Mouse (Mus musculus): ENCODE data around the gene Abca1. TPM values are rescaled to one million over a fixed set of nuclear protein-coding genes. Genes with fewer than 3 reads are reported as not detected.
A peak's percentile ranks its signal among the peaks of the same experiment; 100 is the strongest.

Abca1 gene
- total and polyA plus RNA-seq, 2 experiments, result 21.0 to 65.4 TPM

DNA sequence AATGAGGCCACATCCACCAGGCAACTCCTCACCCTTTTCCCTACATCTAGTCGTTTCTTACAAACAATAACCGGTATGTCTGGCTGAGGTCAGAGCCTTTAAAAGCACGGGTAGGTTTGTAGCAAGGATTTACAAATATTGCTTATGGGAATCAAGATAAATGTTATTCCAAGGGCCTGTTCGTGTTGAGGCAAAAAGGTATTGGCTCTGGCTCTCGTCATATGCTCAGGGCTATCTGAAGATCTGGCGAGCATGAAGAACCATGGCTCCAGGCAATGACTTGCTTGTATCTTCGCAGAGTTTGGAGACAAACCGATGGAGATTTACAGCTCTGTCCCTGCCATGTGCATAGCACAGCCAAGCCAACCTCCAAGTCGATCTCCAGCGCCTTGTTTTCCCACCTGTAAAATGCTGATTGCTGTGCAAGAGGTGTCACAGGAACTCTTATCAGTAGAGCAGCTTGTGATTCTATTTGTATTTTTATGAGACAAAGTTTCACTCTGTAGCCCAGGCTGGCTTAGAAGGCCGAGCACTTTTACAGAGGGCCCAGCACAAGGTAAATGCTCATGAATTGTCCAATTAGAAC is 29.9 kb downstream of the Abca1 start:
- Histone ChIP-seq H3K27me3 (ENCODE audit: control insufficient read depth, insufficient read depth, low read length) (no peaks in the 10 kb centered on the region), H3K79me2 (ENCODE audit: control insufficient read depth, insufficient read depth, low read length) (peaks cover 30% of the 10 kb centered on the region), H3K27ac (replicated peaks; ENCODE audit: insufficient read depth, low read depth, low read length) (0 out of 2 replicates have a peak overlapping the region, but pooled peaks have one; percentile 14), H3K9ac (ENCODE audit: low read depth, low read length) (no peak overlapping the region), H3K4me1 (ENCODE audit: control insufficient read depth, insufficient read depth, low read length) (peaks cover 35% of the 10 kb centered on the region), H3K36me3 (ENCODE audit: control insufficient read depth, insufficient read depth, low read length) (peaks cover 66% of the 10 kb centered on the region), H3K4me3 (ENCODE audit: insufficient read depth, low read depth, low read length) (no peak overlapping the region)
- no peak for DNase-seq (ENCODE audit: extremely low read depth, low read depth, low spot score)
- WGBS, result 84% methylated on average over 11 of the region's 11 CpGs
- TF ChIP-seq CTCF (IDR thresholded peaks at IDR 0.05; ENCODE audit: low read depth, low read length), result no peak
- TF ChIP-seq POLR2A (IDR thresholded peaks at IDR 0.05; ENCODE audit: extremely low read depth, insufficient read depth, low read length), result no peak

DNA sequence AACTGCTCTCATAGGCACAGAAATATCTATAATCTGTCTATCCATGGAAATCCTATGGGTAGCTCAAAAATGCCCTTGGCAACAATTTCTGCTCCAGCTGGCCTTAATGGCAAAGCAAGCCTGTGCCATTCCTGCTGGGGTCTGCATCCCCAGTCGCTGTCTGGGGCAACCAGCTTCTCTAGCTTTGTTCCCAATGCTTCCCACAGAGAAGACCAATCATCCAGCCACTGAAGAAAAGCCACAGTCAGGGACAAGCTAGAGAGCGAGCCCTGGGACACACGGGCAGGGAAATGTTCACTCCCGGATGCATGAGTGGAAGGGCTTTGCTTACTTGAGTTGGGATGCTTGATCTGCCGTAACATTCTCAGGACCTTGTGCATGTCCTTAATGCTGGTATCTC is 32.4 kb downstream of the Abca1 start:
- peaks cover 48% of the 10 kb centered on the region for H3K4me1 ChIP-seq (ENCODE audit: control insufficient read depth, insufficient read depth, low read length)
- peaks cover 27% of the 10 kb centered on the region for H3K79me2 ChIP-seq (ENCODE audit: control insufficient read depth, insufficient read depth, low read length)
- 0 out of 2 replicates have a peak overlapping the region, but pooled peaks have one; percentile 12 for H3K27ac ChIP-seq (replicated peaks; ENCODE audit: insufficient read depth, low read depth, low read length)
- TF ChIP-seq CTCF (IDR thresholded peaks at IDR 0.05; ENCODE audit: low read depth, low read length), result no peak
- no peak for TF ChIP-seq POLR2A (IDR thresholded peaks at IDR 0.05; ENCODE audit: extremely low read depth, insufficient read depth, low read length)
- H3K27me3 ChIP-seq (ENCODE audit: control insufficient read depth, insufficient read depth, low read length), result no peaks in the 10 kb centered on the region
- H3K36me3 ChIP-seq (ENCODE audit: control insufficient read depth, insufficient read depth, low read length), result peaks cover 75% of the 10 kb centered on the region
- H3K9ac ChIP-seq (ENCODE audit: low read depth, low read length), result no peak overlapping the region
- no peak overlapping the region for H3K4me3 ChIP-seq (ENCODE audit: insufficient read depth, low read depth, low read length)
- WGBS, result 97% methylated on average over 5 of the region's 5 CpGs
- DNase-seq (ENCODE audit: extremely low read depth, low read depth, low spot score), result no peak

DNA sequence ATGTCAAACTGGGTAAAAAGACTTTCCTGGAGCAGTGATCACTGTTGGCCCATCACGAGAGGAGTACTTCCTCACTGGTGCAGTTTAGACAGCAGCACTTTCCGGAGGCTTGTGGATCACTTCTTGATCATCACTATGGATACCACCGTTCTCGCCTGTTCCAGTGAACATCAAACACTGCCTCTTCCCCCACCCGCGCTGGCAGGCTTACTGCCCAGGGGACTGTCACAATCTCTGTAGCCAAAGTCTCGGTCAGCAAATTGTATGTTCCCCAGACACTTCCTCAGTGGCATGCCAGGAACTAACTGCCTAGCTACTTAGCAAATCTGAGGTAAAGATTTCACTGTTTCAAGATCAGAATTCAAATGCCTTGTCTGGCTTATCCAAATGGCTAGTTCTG is 32.9 kb downstream of the Abca1 start:
- Histone ChIP-seq H3K79me2 (ENCODE audit: control insufficient read depth, insufficient read depth, low read length) (peaks cover 25% of the 10 kb centered on the region), H3K9ac (ENCODE audit: low read depth, low read length) (no peak overlapping the region), H3K27ac (replicated peaks; ENCODE audit: insufficient read depth, low read depth, low read length) (no peak overlapping the region; the same call in 1 of the 2 replicates), H3K36me3 (ENCODE audit: control insufficient read depth, insufficient read depth, low read length) (peaks cover 70% of the 10 kb centered on the region), H3K27me3 (ENCODE audit: control insufficient read depth, insufficient read depth, low read length) (no peaks in the 10 kb centered on the region), H3K4me1 (ENCODE audit: control insufficient read depth, insufficient read depth, low read length) (peaks cover 48% of the 10 kb centered on the region), H3K4me3 (ENCODE audit: insufficient read depth, low read depth, low read length) (no peak overlapping the region)
- DNase-seq (ENCODE audit: extremely low read depth, low read depth, low spot score), result no peak
- 93% methylated on average over 7 of the region's 7 CpGs for WGBS
- TF ChIP-seq CTCF (IDR thresholded peaks at IDR 0.05; ENCODE audit: low read depth, low read length), result no peak
- no peak for TF ChIP-seq POLR2A (IDR thresholded peaks at IDR 0.05; ENCODE audit: extremely low read depth, insufficient read depth, low read length)

DNA sequence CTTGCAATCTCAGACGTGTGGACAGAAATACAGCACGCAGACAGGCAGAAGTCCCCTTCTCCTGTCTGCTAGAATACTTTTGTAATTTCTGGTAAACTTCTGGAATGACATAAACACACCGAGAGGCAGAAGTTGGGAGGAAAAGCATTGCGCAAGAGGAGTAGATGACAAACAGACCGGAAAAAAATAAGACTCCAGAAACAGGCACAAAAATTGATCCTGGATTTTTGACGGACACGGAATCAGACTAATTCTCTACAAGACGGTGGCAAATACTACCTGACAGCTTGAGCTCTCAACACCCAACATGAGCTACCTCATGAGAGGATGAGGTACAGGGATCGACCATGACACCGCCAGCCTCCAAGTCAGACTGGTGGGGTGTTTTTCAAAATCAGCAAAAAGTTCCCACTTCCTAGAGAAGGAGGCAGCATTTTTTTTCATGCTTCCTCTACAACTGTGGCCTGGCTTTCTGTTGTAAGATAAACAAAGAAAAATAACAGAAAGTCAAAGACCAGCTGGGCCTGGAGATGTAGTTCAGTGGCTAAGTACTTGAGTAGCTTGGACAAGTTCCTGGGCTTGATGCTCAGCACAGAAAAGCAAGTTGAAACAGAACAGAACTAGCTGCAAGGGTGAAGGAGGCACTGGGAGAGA is 34.7 kb downstream of the Abca1 start:
- peaks cover 16% of the 10 kb centered on the region for H3K79me2 ChIP-seq (ENCODE audit: control insufficient read depth, insufficient read depth, low read length)
- H3K4me1 ChIP-seq (ENCODE audit: control insufficient read depth, insufficient read depth, low read length), result peaks cover 54% of the 10 kb centered on the region
- 17% methylated on average over 10 of the region's 10 CpGs for WGBS
- no peak overlapping the region for H3K4me3 ChIP-seq (ENCODE audit: insufficient read depth, low read depth, low read length)
- DNase-seq (ENCODE audit: extremely low read depth, low read depth, low spot score), result peak; percentile 81
- no peaks in the 10 kb centered on the region for H3K27me3 ChIP-seq (ENCODE audit: control insufficient read depth, insufficient read depth, low read length)
- peak overlapping the region; percentile 45; the same call in 1 of the 2 replicates for H3K9ac ChIP-seq (ENCODE audit: low read depth, low read length)
- no peak for TF ChIP-seq CTCF (IDR thresholded peaks at IDR 0.05; ENCODE audit: low read depth, low read length)
- no peak for TF ChIP-seq POLR2A (IDR thresholded peaks at IDR 0.05; ENCODE audit: extremely low read depth, insufficient read depth, low read length)
- H3K36me3 ChIP-seq (ENCODE audit: control insufficient read depth, insufficient read depth, low read length), result peaks cover 55% of the 10 kb centered on the region
- peak overlapping the region; percentile 84 for H3K27ac ChIP-seq (replicated peaks; ENCODE audit: insufficient read depth, low read depth, low read length)

DNA sequence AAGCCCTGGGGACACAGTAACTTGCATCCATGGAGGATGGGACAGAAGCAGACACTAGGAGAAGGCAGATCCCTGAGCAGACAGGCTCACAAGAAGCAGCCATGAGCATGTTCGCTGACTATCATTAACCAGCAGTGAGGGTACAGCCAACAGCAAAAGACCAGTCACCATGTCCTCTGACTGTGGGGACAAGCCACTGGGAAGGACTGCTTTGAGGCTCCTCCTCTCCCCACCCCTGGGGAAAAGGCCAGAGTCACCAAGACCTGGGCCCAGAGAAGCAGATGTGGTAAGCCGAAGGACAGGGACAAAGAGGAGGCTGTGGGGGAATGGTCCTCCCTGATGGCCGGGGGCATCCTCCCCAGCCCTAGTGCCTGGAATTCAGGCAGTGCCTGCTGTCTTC is 37.4 kb downstream of the Abca1 start:
- Histone ChIP-seq H3K4me3 (ENCODE audit: insufficient read depth, low read depth, low read length) (no peak overlapping the region), H3K27ac (replicated peaks; ENCODE audit: insufficient read depth, low read depth, low read length) (peak overlapping the region; percentile 71), H3K79me2 (ENCODE audit: control insufficient read depth, insufficient read depth, low read length) (peaks cover 7% of the 10 kb centered on the region; the same call in 1 of the 2 replicates), H3K36me3 (ENCODE audit: control insufficient read depth, insufficient read depth, low read length) (peaks cover 35% of the 10 kb centered on the region), H3K27me3 (ENCODE audit: control insufficient read depth, insufficient read depth, low read length) (no peaks in the 10 kb centered on the region), H3K9ac (ENCODE audit: low read depth, low read length) (peak overlapping the region; percentile 33; the same call in 1 of the 2 replicates), H3K4me1 (ENCODE audit: control insufficient read depth, insufficient read depth, low read length) (peaks cover 64% of the 10 kb centered on the region)
- 43% methylated on average over 3 of the region's 3 CpGs for WGBS
- peak; percentile 69 for DNase-seq (ENCODE audit: extremely low read depth, low read depth, low spot score)
- TF ChIP-seq POLR2A (IDR thresholded peaks at IDR 0.05; ENCODE audit: extremely low read depth, insufficient read depth, low read length), result no peak
- no peak for TF ChIP-seq CTCF (IDR thresholded peaks at IDR 0.05; ENCODE audit: low read depth, low read length)
